Mouse (Mus musculus) hematopoietic stem cell, adult 5-6 weeks (primary cell): Measurements from ENCODE around the gene Gm30302. TPM values are rescaled to one million over a fixed set of nuclear protein-coding genes. Genes with fewer than 3 reads are reported as not detected.

Experiments
- ATAC-seq, 2 experiments: fragments of 125-278 bp in 1 of 2; replicated peaks in 1 of 2; 2 replicates each; pipeline ENCODE4 v1.8.0; 2016 to 2017; ENCODE audit warnings: inconsistent platforms in 2 of 2, mild to moderate bottlenecking in 2 of 2, moderate number of reproducible peaks in 2 of 2, low read depth in 1 of 2, moderate TSS enrichment in 1 of 2; ENCODE audit not compliant: low FRiP score in 2 of 2, poor library complexity in 2 of 2, severe bottlenecking in 2 of 2, insufficient read depth in 1 of 2, low TSS enrichment in 1 of 2
- total RNA-seq: library from RNA; stranded (forward); fragments of 172-1452, 232-1000 nt; gene quantifications from 2 replicates; pipeline ENCODE4 v1.2.3, GENCODE M21; 2017

Gm30302 gene
- total RNA-seq, 1 experiment from 2014 or later, result not detected

DNA sequence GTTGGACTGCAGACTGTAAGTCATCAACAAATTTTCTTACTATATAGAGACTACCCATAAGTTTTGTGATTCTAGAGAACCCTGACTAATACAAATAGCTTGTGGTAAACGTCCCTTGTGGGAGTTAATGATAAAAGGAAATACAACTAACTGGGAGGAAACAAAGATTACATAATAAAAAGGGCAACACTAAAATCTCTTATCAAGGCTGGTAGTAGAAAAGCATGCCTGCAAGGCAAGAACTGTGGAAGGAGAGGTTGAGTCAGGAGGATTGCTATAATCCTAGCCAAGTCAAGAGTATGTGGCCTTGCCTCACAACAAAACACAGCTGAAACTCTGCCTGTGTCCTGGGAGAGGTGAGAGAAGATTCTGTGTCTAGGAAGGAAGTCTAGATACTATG lies 38.1 kb downstream of the Gm30302 start:
- ATAC-seq, result no peak

DNA sequence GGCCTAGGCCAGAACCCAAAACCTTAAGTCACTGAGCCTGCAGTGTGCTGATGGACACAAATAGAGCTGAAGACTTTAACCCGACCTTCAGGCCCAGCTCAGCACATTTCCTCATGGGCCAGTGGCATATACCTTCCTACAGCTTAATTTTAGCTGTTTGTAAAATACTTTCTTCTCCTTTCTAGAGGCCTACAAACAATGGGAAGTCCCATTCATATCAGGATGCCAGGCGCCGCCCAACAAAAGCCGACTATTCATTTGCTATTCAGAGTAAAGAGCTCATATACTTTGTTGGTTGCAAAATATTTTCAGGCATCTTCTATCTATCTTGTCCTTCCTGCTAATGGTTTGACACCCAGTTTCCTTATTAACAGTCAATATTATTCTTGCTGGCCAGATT lies 40.8 kb downstream of the Gm30302 start:
- no peak for ATAC-seq

DNA sequence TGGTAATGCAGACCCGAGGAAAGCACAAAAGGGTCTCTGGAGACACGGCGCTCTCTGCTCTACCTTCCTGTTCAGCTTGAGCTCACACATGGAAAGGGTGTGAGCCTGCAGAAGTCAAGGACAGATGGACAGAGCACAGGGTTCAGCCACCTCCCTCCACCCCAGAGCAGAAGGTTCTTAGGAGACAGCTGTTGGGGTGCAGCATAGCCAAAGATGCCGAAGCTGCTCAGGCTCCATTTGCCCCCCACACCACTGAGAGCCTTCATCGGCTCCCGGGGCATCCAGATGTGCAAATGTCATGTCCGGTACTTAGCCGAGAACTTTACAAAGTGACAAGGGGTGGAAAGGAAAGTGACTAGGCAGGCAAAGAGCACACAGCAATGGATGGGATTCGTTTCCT lies 42.2 kb downstream of the Gm30302 start:
- no peak for ATAC-seq

DNA sequence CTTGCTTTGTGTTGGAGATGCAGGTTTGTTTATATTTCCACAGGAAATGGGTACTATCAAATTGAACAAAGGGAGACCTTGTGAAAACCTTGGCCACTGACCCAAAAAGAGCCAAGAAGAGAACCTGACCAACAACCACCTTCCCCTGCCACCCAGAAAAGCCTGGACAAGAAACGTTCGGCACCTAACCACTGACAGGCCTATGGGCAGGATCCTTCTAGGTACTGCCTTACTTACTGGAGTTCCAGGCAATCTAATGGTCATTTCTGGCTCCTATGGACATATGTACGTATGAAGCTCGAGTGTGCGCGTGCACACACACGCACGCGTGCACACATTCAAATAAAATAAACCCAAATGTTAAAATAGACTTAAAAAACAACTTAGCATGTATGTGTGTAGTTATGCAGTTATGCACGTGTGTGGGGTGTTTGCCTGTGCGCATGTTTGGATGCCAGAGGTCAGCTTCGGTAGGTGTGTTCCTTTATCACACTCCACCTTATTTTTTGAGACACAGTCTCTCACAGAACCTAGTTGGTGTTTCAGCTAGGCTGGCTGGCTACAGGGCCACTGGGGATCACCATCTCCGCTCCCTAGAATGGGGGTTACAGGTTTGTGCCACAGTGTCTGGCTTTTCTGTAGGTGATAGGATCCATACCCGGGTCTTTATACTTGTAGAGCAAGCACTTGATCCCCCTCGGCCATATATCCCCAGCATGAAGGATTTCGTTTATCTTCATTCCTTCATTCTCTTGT lies 57.3 kb downstream of the Gm30302 start:
- no peak for ATAC-seq

DNA sequence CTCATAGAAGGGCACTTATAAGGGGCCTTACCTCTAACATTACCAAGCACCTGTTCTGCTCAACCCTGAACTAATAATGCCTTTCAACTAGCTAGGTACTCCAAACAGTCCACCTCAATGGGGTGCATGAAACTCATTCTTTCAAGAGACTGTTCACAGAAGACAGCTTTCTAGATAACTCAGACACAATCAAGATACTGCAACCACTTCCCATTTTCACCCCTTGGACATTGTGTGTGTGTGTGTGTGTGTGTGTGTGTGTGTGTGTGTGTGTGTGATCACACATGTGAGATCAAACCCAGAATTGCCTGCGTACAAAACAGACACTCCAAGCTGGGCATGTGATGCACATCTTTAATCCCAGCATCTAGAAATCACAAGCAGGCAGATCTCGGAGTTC lies 60.8 kb downstream of the Gm30302 start:
- ATAC-seq, result no peak

DNA sequence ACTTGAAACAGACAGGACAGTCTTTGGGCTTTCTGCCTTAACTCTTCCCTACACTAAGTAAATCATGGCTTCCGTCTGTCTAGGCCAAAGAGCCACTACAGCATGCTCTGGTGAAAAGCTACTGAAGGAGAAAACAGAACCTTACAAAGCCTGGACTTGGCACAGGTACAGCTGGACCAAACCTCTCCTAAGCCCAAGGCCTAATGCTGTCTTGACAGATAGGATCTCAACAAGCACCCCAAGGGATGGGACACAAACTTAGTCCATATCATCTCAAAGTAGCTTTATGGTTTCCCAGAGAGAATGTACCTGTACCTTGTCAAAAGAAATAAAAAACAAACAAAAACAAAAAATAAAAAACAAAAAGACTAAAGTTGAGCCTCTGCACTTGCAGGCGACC lies 62.4 kb downstream of the Gm30302 start:
- ATAC-seq, result no peak

Other genes with a start within 250 kb of the Gm30302 start
- gene Omd, start 216.5 kb downstream of the Gm30302 start, total RNA-seq, result not detected in 2 replicates
- 0.38 TPM in 1 of 2 replicates, not detected in the other for gene Ogn, start 191.0 kb downstream of the Gm30302 start, total RNA-seq
- gene Cenpp, start 146.2 kb downstream of the Gm30302 start, total RNA-seq, result 18.9 and 36.8 TPM in 2 replicates
- 51.5 and 76.6 TPM in 2 replicates for gene Nol8, start 145.9 kb downstream of the Gm30302 start, total RNA-seq
- 52.3 and 63.5 TPM in 2 replicates for gene Iars, start 116.9 kb downstream of the Gm30302 start, total RNA-seq